Mouse (Mus musculus) hindbrain, embryonic 12.5 days (tissue): ENCODE data around the gene Fgf18. TPM values are rescaled to one million over a fixed set of nuclear protein-coding genes. Genes with fewer than 3 reads are reported as not detected.

Experiments
- ATAC-seq: fragments of 200-750 bp; cut with Nextera tagmentation; 2 replicates; pipeline ENCODE4 v1.8.0; 2017; ENCODE audit warnings: moderate TSS enrichment; ENCODE audit not compliant: low FRiP score
- H3K27ac ChIP-seq: fragments of 300-500 bp; sonication (generic); 2 replicates; pipeline ENCODE4 v1.5.1; 2016; ENCODE audit warnings: mild to moderate bottlenecking
- H3K27me3 ChIP-seq: fragments of 300-500 bp; sonication (generic); 2 replicates; pipeline ENCODE4 v1.6.1; 2016; ENCODE audit warnings: mild to moderate bottlenecking
- H3K36me3 ChIP-seq: fragments of 300-500 bp; sonication (generic); 2 replicates; pipeline ENCODE4 v1.6.1; 2016; ENCODE audit warnings: mild to moderate bottlenecking
- H3K4me1 ChIP-seq: fragments of 300-500 bp; sonication (generic); 2 replicates; pipeline ENCODE4 v1.6.1; 2016
- H3K4me2 ChIP-seq: fragments of 300-500 bp; sonication (generic); replicated peaks from 2 replicates; pipeline ENCODE4 v1.6.1; 2016; ENCODE audit warnings: mild to moderate bottlenecking
- H3K4me3 ChIP-seq: fragments of 300-500 bp; sonication (generic); 2 replicates; pipeline ENCODE4 v1.5.1; 2016; ENCODE audit warnings: mild to moderate bottlenecking
- H3K9ac ChIP-seq: fragments of 300-500 bp; sonication (generic); 2 replicates; pipeline ENCODE4 v1.6.1; 2016; ENCODE audit warnings: mild to moderate bottlenecking, moderate library complexity
- H3K9me3 ChIP-seq: fragments of 300-500 bp; sonication (generic); replicated peaks from 2 replicates; pipeline ENCODE4 v1.6.1; 2016; ENCODE audit warnings: mild to moderate bottlenecking
- WGBS: fragments of 180-500 bp; shearing (Covaris S2); methylation state at CpG from one replicate; pipeline ENCODE4 v1.1.7; 2016; 5-methylcytosine and 5-hydroxymethylcytosine counted together
- polyA plus RNA-seq: library from polyadenylated mRNA; unstranded; fragments of >200 nt; fragmentation: Nextera tagmentation; extraction: Ambion mirVana; gene quantifications from 2 replicates; pipeline ENCODE4 v1.2.1, GENCODE M21; 2016

Fgf18 gene
- polyA plus RNA-seq, 1 experiment from 2014 or later, result 9.8 TPM

DNA sequence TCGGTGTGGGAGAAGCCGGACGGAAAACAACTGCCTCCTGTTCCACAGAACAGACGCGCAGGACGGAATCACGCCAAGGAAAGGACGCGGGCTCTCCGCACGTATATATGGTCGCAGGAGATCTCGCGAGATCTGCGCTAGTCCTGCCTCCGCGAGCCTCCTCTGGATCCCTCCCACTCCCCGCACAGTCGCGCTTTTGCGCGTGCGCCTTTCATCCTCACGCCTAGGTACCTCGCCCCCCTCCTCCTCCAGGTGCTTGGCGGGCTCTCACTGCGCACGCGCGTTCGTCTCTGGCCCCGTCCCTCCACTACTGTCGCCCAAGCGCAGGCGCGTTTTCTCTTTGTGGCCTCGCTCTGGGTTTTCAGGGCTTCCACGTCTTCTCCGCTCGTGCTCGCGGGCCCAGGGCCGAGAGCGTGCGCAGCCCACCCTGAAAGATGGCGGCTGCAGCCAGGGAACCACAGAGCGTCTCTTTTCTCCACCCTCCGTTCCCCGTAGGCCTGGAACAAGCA, 15.9 kb upstream of the Fgf18 start, which contains the start of gene Npm1:
TSS of gene Npm1 (minus strand) at position 209 of the 509 bp plus-strand sequence.
- Histone ChIP-seq H3K4me2 (peak within 1 kb of the TSS; percentile 84), H3K27me3 (no peaks in the 10 kb centered on the region), H3K36me3 (peaks cover 23% of the 10 kb centered on the region), H3K4me3 (peak within 1 kb of the TSS; percentile 67), H3K9ac (peak within 1 kb of the TSS; percentile 94), H3K27ac (peak within 1 kb of the TSS; percentile 97), H3K9me3 (no peaks in the 10 kb centered on the region), H3K4me1 (peaks cover 17% of the 10 kb centered on the region; the same call in 1 of the 2 replicates)
- WGBS, result 2% methylated on average over 49 of the region's 49 CpGs
- ATAC-seq, result peak; percentile 96

DNA sequence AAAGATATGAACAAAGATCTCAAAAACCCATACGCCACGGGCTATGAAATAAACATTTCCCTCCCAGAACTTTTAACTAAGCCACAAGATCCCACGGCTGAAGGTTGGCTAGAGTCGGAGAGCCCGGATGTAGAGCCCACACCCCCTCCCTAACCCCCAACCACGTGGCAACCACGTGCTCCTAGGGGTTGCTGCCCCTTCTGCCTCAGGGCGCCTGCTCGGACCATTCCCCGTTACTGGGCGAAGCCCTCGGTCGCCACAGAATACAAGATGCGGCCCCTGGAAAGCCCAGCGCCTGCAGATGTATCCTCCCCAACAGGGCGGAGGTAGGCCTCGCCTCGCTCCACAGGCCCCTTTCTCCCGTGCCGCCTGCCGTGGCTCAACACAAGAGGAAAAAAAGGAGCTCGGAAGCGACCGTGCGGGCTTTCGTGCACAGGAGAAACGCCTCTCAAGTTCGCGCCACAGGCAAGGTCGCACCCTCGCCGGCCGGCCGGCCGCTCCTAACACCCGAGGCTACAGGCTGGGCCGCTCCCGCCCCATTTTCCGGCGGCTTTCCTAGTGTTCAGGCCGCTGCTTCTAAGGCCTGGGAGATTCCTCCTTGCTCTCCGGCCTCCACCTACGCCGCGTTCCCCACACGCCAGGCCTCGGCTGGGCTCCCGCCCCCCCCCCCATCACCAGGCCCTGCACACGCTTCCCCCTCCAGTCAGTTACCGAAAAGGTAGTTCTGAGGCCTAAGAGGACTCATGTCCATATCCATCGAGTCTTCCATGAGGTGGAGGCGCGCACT, 15.2 kb upstream of the Fgf18 start:
- WGBS, result 2% methylated on average over 51 of the region's 53 CpGs
- Histone ChIP-seq H3K27me3 (no peaks in the 10 kb centered on the region), H3K36me3 (peaks cover 30% of the 10 kb centered on the region), H3K4me3 (peak overlapping the region; percentile 67), H3K9me3 (no peaks in the 10 kb centered on the region), H3K4me2 (peak overlapping the region; percentile 84), H3K27ac (peak overlapping the region; percentile 86), H3K9ac (peak overlapping the region; percentile 94), H3K4me1 (peaks cover 17% of the 10 kb centered on the region; the same call in 1 of the 2 replicates)
- peak; percentile 74 for ATAC-seq

DNA sequence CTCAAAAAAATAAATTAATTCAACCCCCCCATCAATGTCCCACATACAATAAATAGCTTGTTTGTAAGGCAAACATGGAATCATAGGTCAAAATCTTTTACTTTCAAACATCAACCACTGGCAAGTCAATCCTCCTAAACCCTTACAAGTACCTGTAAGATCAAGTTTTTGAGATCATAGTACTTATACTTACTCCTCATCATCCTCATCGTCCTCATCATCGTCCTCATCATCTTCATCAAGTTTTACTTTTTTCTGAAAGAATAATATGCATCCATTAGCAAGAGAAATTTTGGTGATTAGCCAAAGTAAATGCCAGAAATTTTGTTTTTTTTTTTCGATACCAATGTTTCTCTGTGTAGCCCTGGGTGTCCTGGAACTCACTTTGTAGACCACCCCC, 12.5 kb upstream of the Fgf18 start:
- H3K4me1 ChIP-seq, result peaks cover 17% of the 10 kb centered on the region; the same call in 1 of the 2 replicates
- no peaks in the 10 kb centered on the region for H3K27me3 ChIP-seq
- H3K4me2 ChIP-seq, result no peak overlapping the region
- WGBS, result 95% methylated on average over 3 of the region's 3 CpGs
- ATAC-seq, result no peak
- peaks cover 47% of the 10 kb centered on the region for H3K36me3 ChIP-seq
- no peaks in the 10 kb centered on the region for H3K9me3 ChIP-seq
- no peak overlapping the region for H3K9ac ChIP-seq
- no peak overlapping the region for H3K27ac ChIP-seq
- H3K4me3 ChIP-seq, result no peak overlapping the region

DNA sequence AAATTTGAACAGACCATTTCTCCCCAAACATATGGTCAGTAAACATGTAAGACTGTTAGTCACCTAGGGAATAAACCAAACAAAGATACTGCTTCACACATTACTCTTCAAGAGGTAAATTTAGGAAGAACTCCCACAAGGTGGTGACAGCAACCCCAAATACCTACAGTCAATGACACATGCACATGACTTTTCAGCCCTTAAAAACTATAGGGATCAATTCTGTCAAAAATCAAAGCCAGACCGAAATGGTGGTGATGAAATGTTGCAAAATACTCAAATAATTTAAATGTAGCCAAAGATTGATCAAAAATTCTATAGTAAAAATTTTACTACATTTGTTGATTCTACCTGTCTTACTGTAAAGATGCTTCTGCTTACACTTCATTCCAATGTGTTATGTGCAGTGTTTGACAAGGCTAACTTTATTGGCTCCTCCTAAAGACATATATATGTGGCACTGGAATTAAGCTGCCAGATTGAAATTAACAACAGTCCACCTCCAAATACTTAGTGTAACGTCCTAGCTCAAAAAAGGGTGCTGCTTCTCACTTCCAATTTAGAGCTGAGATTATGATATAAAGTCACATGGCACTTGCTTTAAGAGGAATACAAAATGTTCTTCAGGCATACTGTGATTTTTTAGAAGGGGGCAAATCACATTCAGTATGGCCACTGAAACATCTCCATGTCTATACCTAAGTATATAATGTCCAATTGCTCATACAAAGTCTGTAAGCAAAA, 10.4 kb upstream of the Fgf18 start:
- ATAC-seq, result no peak
- Histone ChIP-seq H3K9ac (no peak overlapping the region), H3K27ac (no peak overlapping the region), H3K9me3 (no peaks in the 10 kb centered on the region), H3K36me3 (peaks cover 63% of the 10 kb centered on the region), H3K27me3 (no peaks in the 10 kb centered on the region), H3K4me3 (no peak overlapping the region), H3K4me2 (no peak overlapping the region), H3K4me1 (peaks cover 17% of the 10 kb centered on the region; the same call in 1 of the 2 replicates)
- WGBS, result 91% methylated on average over 2 of the region's 2 CpGs

DNA sequence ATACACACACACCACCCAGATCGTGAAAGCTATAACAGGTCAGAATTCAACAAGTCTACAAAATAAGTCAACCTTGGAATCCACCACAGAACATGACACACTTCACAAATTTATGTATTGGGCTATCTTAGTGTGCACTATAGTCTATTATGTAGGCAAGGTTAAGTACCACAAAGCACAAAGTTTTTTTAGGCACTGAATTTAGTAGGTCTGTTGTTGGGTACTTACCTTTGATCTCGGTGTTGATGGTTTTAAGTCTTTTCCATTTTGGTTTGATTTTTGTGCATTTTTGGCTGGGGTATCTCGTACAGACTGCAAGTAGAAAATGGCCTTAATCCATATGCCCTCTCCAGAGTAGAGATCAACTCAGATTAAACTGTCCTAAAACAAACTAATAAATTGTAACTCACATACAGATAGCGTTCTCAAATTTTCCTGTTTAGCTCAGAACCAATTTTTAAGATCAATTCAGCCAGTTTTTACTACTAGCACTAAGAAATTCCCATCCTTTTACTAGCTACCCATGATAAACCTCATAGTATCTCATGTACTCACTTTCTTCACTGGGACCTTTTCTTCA, 9.3 kb upstream of the Fgf18 start:
- Histone ChIP-seq H3K9me3 (no peaks in the 10 kb centered on the region), H3K9ac (no peak overlapping the region), H3K36me3 (peaks cover 70% of the 10 kb centered on the region), H3K27ac (no peak overlapping the region), H3K4me3 (no peak overlapping the region), H3K4me1 (peaks cover 11% of the 10 kb centered on the region; the same call in 1 of the 2 replicates), H3K4me2 (no peak overlapping the region), H3K27me3 (no peaks in the 10 kb centered on the region)
- ATAC-seq, result no peak
- 82% methylated on average over 4 of the region's 4 CpGs for WGBS

DNA sequence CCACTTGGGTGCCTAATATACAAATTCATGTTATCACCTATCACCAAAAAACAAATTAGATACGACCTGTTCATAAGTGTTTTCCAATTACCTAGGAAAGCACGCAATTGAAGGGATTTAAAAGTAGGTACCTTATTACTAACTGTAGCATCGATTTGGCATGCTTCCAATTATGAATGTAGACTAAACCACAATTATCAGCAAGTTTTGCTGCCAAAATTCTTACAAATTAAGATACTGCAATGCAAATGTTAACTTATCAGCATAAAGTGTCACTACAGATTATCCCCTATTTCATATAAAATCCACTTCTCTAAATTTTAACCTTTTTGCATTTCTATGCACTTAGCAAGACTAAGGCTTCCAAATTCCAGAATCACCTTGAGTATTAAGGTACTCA, 7.3 kb upstream of the Fgf18 start:
- Histone ChIP-seq H3K4me2 (no peak overlapping the region), H3K9ac (no peak overlapping the region), H3K4me3 (no peak overlapping the region), H3K9me3 (no peaks in the 10 kb centered on the region), H3K36me3 (peaks cover 71% of the 10 kb centered on the region), H3K27me3 (no peaks in the 10 kb centered on the region), H3K4me1 (no peaks in the 10 kb centered on the region), H3K27ac (no peak overlapping the region)
- WGBS, result 93% methylated on average over 3 of the region's 3 CpGs
- no peak for ATAC-seq

DNA sequence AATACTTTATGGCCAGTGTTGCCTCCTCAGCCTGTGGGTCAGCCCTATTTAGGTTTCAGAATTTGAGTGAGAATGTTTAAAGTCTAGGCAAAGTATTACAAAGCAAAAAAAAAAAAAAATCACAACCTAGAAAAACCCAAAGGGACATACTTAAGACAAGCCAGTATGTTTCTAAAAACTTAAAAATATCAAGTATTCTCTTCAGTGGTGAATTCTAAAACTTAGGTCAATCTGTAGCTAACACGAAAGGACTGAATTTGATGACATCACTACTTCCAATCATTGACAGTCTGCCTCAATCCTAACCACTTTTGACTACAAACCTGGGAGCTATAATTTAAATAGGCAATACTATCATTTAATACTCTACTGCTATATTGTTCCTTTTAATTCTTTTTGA, 5.8 kb upstream of the Fgf18 start:
- ATAC-seq, result no peak
- WGBS, result 97% methylated on average over 1 of the region's 1 CpGs
- H3K9me3 ChIP-seq, result no peaks in the 10 kb centered on the region
- no peak overlapping the region for H3K4me2 ChIP-seq
- H3K4me3 ChIP-seq, result no peak overlapping the region
- no peaks in the 10 kb centered on the region for H3K4me1 ChIP-seq
- H3K36me3 ChIP-seq, result peaks cover 62% of the 10 kb centered on the region
- no peak overlapping the region for H3K27ac ChIP-seq
- H3K27me3 ChIP-seq, result no peaks in the 10 kb centered on the region
- no peak overlapping the region for H3K9ac ChIP-seq

DNA sequence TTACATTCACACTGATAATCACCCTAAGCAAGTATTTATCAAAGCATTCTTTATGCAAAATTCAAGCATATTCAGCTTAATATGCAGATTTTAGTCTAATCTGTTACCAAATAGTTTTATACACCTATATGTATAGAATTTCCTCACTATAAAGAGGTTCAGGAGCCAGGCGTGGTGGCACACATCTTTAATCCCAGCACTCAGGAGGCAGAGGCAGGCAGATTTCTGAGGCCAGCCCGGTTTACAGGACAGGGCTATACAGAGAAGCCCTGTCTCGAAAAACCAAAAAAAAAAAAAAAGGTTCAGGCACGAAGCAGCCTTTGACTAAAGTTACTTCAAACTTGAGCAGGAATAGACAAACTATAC, 4.6 kb upstream of the Fgf18 start:
- Histone ChIP-seq H3K27me3 (peaks cover 4% of the 10 kb centered on the region), H3K4me3 (no peak overlapping the region), H3K27ac (no peak overlapping the region), H3K9me3 (no peaks in the 10 kb centered on the region), H3K4me1 (peaks cover 3% of the 10 kb centered on the region), H3K4me2 (no peak overlapping the region), H3K36me3 (peaks cover 53% of the 10 kb centered on the region), H3K9ac (no peak overlapping the region)
- WGBS, result 80% methylated on average over 4 of the region's 4 CpGs
- no peak for ATAC-seq

DNA sequence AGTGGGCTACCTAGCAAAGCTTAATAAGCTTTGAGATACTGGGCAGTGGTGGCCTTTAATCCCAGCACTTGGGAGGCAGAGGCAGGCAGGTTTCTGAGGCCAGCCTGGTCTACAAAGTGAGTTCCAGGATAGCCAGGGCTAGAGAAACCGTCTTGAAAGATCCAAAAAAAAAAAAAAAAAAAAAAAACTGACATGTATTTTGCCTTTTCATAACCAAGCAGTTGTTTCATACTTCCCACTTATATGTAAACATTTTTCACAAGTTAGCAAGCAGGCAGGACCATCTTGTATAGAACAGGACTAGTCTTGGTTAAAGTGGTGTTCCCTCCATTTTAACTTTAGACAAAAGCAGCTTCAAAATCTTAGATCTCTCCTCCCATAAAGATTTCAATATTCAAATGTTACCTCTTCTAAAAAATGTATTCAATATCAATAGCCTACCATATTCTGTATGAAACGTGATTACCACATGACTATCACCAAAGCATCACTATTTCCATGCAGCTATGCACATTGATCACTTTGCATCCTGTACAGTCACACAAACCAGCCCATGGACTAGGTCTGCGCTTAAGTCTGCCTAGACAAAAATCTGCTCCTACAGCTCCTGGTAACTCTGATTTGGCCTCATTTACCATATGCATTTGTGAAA, 4.1 kb upstream of the Fgf18 start:
- WGBS, result 77% methylated on average over 3 of the region's 3 CpGs
- no peak overlapping the region for H3K4me2 ChIP-seq
- H3K4me1 ChIP-seq, result peaks cover 7% of the 10 kb centered on the region
- no peak for ATAC-seq
- no peaks in the 10 kb centered on the region for H3K9me3 ChIP-seq
- H3K9ac ChIP-seq, result no peak overlapping the region
- H3K27ac ChIP-seq, result no peak overlapping the region
- H3K36me3 ChIP-seq, result peaks cover 49% of the 10 kb centered on the region
- H3K27me3 ChIP-seq, result peaks cover 9% of the 10 kb centered on the region
- no peak overlapping the region for H3K4me3 ChIP-seq

DNA sequence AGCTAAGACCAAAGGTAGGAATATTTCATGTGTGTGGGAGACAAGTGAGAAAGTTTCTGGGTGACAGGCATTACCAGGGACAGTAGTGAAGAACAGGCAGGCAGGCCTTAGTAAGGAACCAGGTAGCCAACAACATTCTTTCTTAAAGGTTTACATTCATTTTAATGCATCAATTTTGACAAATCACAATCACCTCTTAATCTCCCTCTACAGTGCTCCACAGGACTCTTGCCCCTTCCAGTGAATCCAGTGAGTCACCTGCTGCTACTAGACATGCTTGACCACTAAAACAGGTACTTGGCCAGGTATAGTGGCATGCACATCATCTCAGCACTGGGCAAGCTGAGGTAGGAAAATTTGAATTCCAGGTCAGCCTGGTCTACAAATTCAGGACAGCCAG, 3.2 kb upstream of the Fgf18 start:
- no peak for ATAC-seq
- H3K4me2 ChIP-seq, result no peak overlapping the region
- H3K27me3 ChIP-seq, result peaks cover 18% of the 10 kb centered on the region
- peaks cover 43% of the 10 kb centered on the region for H3K36me3 ChIP-seq
- H3K9ac ChIP-seq, result no peak overlapping the region
- no peaks in the 10 kb centered on the region for H3K9me3 ChIP-seq
- H3K27ac ChIP-seq, result no peak overlapping the region
- H3K4me3 ChIP-seq, result no peak overlapping the region
- H3K4me1 ChIP-seq, result peaks cover 16% of the 10 kb centered on the region

DNA sequence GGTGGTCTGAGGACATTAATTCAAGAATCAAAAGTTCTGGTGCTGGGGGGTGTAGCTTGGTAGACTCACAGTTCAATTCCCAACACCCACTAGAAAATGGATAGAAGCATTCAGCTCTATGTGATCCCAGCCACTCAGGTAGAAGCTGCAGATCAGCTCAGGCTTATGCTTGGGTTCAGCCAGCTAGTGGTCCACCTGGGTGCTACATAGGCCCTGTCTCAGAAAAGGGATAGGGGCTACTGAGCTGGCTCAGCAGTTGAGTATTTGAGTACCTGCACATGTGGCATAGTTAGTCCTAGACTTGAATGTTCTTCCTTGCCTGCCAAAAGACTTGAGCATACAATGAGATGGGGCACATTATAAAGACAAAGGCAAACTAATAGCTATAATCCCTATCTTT, 2.3 kb upstream of the Fgf18 start:
- no peak for ATAC-seq
- H3K36me3 ChIP-seq, result peaks cover 38% of the 10 kb centered on the region

DNA sequence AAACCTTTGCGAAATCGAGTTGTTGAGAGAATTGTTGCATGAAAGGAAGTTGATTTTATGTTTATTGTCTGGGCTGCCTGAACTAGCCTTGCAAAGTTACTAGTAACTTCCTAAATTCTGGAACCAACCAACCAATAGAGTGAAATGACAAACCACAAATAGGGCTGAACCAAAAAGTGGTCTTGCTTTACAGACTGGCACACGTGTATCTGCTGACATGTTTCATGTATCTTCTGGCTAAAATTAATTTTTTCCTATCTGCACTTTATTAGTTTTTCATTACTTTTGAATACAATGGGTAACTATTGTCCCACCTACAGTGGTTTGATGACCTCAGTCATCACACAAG, 1.9 kb upstream of the Fgf18 start:
- Histone ChIP-seq H3K36me3 (peaks cover 34% of the 10 kb centered on the region), H3K9me3 (no peaks in the 10 kb centered on the region), H3K27ac (no peak overlapping the region), H3K4me2 (no peak overlapping the region), H3K4me1 (peaks cover 27% of the 10 kb centered on the region), H3K9ac (no peak overlapping the region), H3K27me3 (peaks cover 28% of the 10 kb centered on the region), H3K4me3 (no peak overlapping the region)
- ATAC-seq, result no peak
- WGBS, result 32% methylated on average over 3 of the region's 3 CpGs

More for the DNA sequence above, 2.3 kb upstream of the Fgf18 start:
- H3K4me3 ChIP-seq, result no peak overlapping the region
- peaks cover 24% of the 10 kb centered on the region for H3K27me3 ChIP-seq
- H3K9me3 ChIP-seq, result no peaks in the 10 kb centered on the region
- H3K9ac ChIP-seq, result no peak overlapping the region
- no peak overlapping the region for H3K4me2 ChIP-seq
- H3K4me1 ChIP-seq, result peaks cover 24% of the 10 kb centered on the region
- no peak overlapping the region for H3K27ac ChIP-seq
